Mouse (Mus musculus): ENCODE data around the gene Kat5. TPM values are rescaled to one million over a fixed set of nuclear protein-coding genes. Genes with fewer than 3 reads are reported as not detected.
A peak's percentile ranks its signal among the peaks of the same experiment; 100 is the strongest.

The Kat5 gene
- polyA plus RNA-seq, 1 experiment from 2014 or later = 56.5 TPM

- POLR2A ChIA-PET = interaction anchor here (0.6 kb wide), 1 partner anchor 78 kb away, joined by 4 read pairs; no protein-coding TSS in a partner anchor
- DNase-seq (ENCODE audit: low read depth, low spot score) (peak; percentile 80), ATAC-seq (peak; percentile 28)
- in situ Hi-C loops (cut with MboI; ENCODE audit: low pct_unique_long_range_greater_than_20kb) = no loop called here
- CTCF ChIA-PET = interaction anchor here (1.0 to 15.0 kb wide), 5 partner anchors 16 to 84 kb away, joined by 3 to 157 read pairs (median 4); partner anchors contain the start of gene Mus81
- no peaks in the 10 kb centered on the region for H3K27me3 ChIP-seq
- TF ChIP-seq CTCF (IDR thresholded peaks at IDR 0.05) = no peak
These were observed 37.5 kb downstream of the Kat5 start for GRCm38 (mm10) chr19:5572331-5573125.

GRCm38 (mm10) chr19:5571831-5572230, 38.2 kb downstream of the Kat5 start:
- DNase-seq (ENCODE audit: low read depth, low spot score) = no peak
- CTCF ChIA-PET = interaction anchor here (1.3 to 15.0 kb wide), 4 partner anchors 17 to 142 kb away, joined by 3 to 157 read pairs (median 6); no protein-coding TSS in a partner anchor
- POLR2A ChIA-PET = interaction anchor here (0.6 to 1.4 kb wide), 2 partner anchors 46 to 62 kb away, joined by 3 to 4 read pairs; no protein-coding TSS in a partner anchor
- no peak for TF ChIP-seq CTCF (IDR thresholded peaks at IDR 0.05)
- in situ Hi-C loops (cut with MboI; ENCODE audit: low pct_unique_long_range_greater_than_20kb) = no loop called here
- H3K27me3 ChIP-seq = no peaks in the 10 kb centered on the region
- no peak for ATAC-seq

- no peak for DNase-seq (ENCODE audit: low read depth, low spot score)
- CTCF ChIA-PET = interaction anchor here (1.3 to 15.0 kb wide), 5 partner anchors 10 to 141 kb away, joined by 3 to 157 read pairs (median 13); no protein-coding TSS in a partner anchor
- in situ Hi-C loops (cut with MboI; ENCODE audit: low pct_unique_long_range_greater_than_20kb) = no loop called here
- TF ChIP-seq CTCF (IDR thresholded peaks at IDR 0.05) = no peak
- POLR2A ChIA-PET = interaction anchor here (0.6 to 2.0 kb wide), 3 partner anchors 23 to 45 kb away, joined by 3 to 7 read pairs (median 4); no protein-coding TSS in a partner anchor
- no peaks in the 10 kb centered on the region for H3K27me3 ChIP-seq
- no peak for ATAC-seq
These were observed 39.4 kb downstream of the Kat5 start for GRCm38 (mm10) chr19:5570353-5571246.

GRCm38 (mm10) chr19:5569521-5569920, 40.5 kb downstream of the Kat5 start:
- TF ChIP-seq CTCF (IDR thresholded peaks at IDR 0.05) = no peak
- ATAC-seq = no peak
- H3K27me3 ChIP-seq = no peaks in the 10 kb centered on the region
- CTCF ChIA-PET = interaction anchor here (1.3 to 15.0 kb wide), 7 partner anchors 11 to 106 kb away, joined by 3 to 157 read pairs (median 13); no protein-coding TSS in a partner anchor
- in situ Hi-C loops (cut with MboI; ENCODE audit: low pct_unique_long_range_greater_than_20kb) = no loop called here
- POLR2A ChIA-PET = interaction anchor here (1.6 to 2.0 kb wide), 2 partner anchors 34 to 40 kb away, joined by 5 to 7 read pairs; no protein-coding TSS in a partner anchor
- no peak for DNase-seq (ENCODE audit: low read depth, low spot score)

GRCm38 (mm10) chr19:5568470-5569140, 41.4 kb downstream of the Kat5 start:
- TF ChIP-seq CTCF (IDR thresholded peaks at IDR 0.05) = no peak
- in situ Hi-C loops (cut with MboI; ENCODE audit: low pct_unique_long_range_greater_than_20kb) = no loop called here
- POLR2A ChIA-PET = interaction anchor here (0.7 to 2.0 kb wide), 8 partner anchors 9 to 233 kb away, joined by 3 to 7 read pairs (median 3); partner anchors contain the start of genes Ovol1 and Rela
- CTCF ChIA-PET = interaction anchor here (0.6 to 15.0 kb wide), 27 partner anchors 10 to 219 kb away, joined by 3 to 157 read pairs (median 4); partner anchors contain the start of genes Kat5, Map3k11, Mus81 and Pcnx3
- ATAC-seq = no peak
- peak; percentile 68 for DNase-seq (ENCODE audit: low read depth, low spot score)
- no peaks in the 10 kb centered on the region for H3K27me3 ChIP-seq

GRCm38 (mm10) chr19:5567534-5568469, 42.2 kb downstream of the Kat5 start, which contains the start of gene Ap5b1:
Gene Ap5b1, plus strand, starts transcription at chr19:5568025.
- peak; percentile 62 for ATAC-seq

GRCm38 (mm10) chr19:5567180-5567533, 42.9 kb downstream of the Kat5 start:
- H3K27me3 ChIP-seq = no peaks in the 10 kb centered on the region
- no peak for TF ChIP-seq CTCF (IDR thresholded peaks at IDR 0.05)
- peak; percentile 36 for ATAC-seq
- ChIA-PET POLR2A (no interaction called here), CTCF (interaction anchor here (1.2 to 15.0 kb wide), 6 partner anchors 11 to 143 kb away, joined by 3 to 157 read pairs (median 10); partner anchors contain the start of gene Snx32)
- DNase-seq (ENCODE audit: low read depth, low spot score) = peak; percentile 6
- in situ Hi-C loops (cut with MboI; ENCODE audit: low pct_unique_long_range_greater_than_20kb) = no loop called here

More at GRCm38 (mm10) chr19:5567534-5568469, 42.2 kb downstream of the Kat5 start, which contains the start of gene Ap5b1:
- TF ChIP-seq CTCF (IDR thresholded peaks at IDR 0.05) = no peak
- in situ Hi-C loops (cut with MboI; ENCODE audit: low pct_unique_long_range_greater_than_20kb) = no loop called here
- peak; percentile 41 for DNase-seq (ENCODE audit: low read depth, low spot score)
- POLR2A ChIA-PET = interaction anchor here (0.7 to 1.6 kb wide), 6 partner anchors 8 to 234 kb away, joined by 3 to 5 read pairs (median 3); partner anchors contain the start of genes Ovol1 and Rela
- CTCF ChIA-PET = interaction anchor here (0.6 to 15.0 kb wide), 27 partner anchors 9 to 219 kb away, joined by 3 to 157 read pairs (median 4); partner anchors contain the start of genes Kat5, Map3k11, Mus81 and Pcnx3
- no peaks in the 10 kb centered on the region for H3K27me3 ChIP-seq

GRCm38 (mm10) chr19:5566316-5566715, 43.7 kb downstream of the Kat5 start:
- ATAC-seq = no peak
- CTCF ChIA-PET = interaction anchor here (1.2 to 15.0 kb wide), 4 partner anchors 10 to 56 kb away, joined by 3 to 157 read pairs (median 16); partner anchors contain the start of gene Snx32
- POLR2A ChIA-PET = interaction anchor here (1.1 kb wide), 1 partner anchor 36 kb away, joined by 3 read pairs; no protein-coding TSS in a partner anchor
- H3K27me3 ChIP-seq = no peaks in the 10 kb centered on the region
- in situ Hi-C loops (cut with MboI; ENCODE audit: low pct_unique_long_range_greater_than_20kb) = no loop called here
- peak; percentile 46 for DNase-seq (ENCODE audit: low read depth, low spot score)
- no peak for TF ChIP-seq CTCF (IDR thresholded peaks at IDR 0.05)

All from Patski (cell line).